Mouse (Mus musculus) limb, embryonic 14.5 days (tissue): ENCODE measurements at regions not wholly inside any gene's neighbourhood (a gene's known extent, or its start where the extent isn't known, plus 50 kb on each side); places are given as distances from the start of the nearest gene placed in this dataset.

Source experiments
- ATAC-seq: fragments of 200-750 bp; cut with Nextera tagmentation; 2 replicates; pipeline ENCODE4 v1.8.0; 2017; ENCODE audit warnings: low read depth, moderate number of reproducible peaks, moderate TSS enrichment; ENCODE audit not compliant: low FRiP score
- DNase-seq: peaks from one replicate; pipeline ENCODE4 v3.0.0-alpha.2; 2015; ENCODE audit warnings: low spot score
- H3K27ac ChIP-seq: fragments of 300-500 bp; sonication (generic); replicated peaks from 2 replicates; pipeline ENCODE4 v1.5.1; 2014; ENCODE audit warnings: low read depth, mild to moderate bottlenecking, low read length, moderate library complexity, mixed read lengths
- H3K27me3 ChIP-seq: fragments of 300-500 bp; sonication (generic); 2 replicates; pipeline ENCODE4 v1.6.1; 2014; ENCODE audit warnings: low read length, mixed read lengths; ENCODE audit not compliant: control insufficient read depth, insufficient read depth
- H3K36me3 ChIP-seq: fragments of 300-500 bp; sonication (generic); 2 replicates; pipeline ENCODE4 v1.6.1; 2014; ENCODE audit warnings: mild to moderate bottlenecking, low read length, moderate library complexity, mixed read lengths; ENCODE audit not compliant: control insufficient read depth, insufficient read depth
- H3K4me1 ChIP-seq: fragments of 300-500 bp; sonication (generic); 2 replicates; pipeline ENCODE4 v1.6.1; 2014; ENCODE audit warnings: antibody characterized with exemption, low read length, mixed read lengths; ENCODE audit not compliant: control insufficient read depth, insufficient read depth
- H3K4me2 ChIP-seq: fragments of 300-500 bp; sonication (generic); replicated peaks from 2 replicates; pipeline ENCODE4 v1.6.1; 2014; ENCODE audit warnings: low read depth, mild to moderate bottlenecking, low read length, moderate library complexity; ENCODE audit not compliant: severe bottlenecking
- H3K4me3 ChIP-seq: fragments of 300-500 bp; sonication (generic); replicated peaks from 2 replicates; pipeline ENCODE4 v1.5.1; 2014; ENCODE audit warnings: low read length
- H3K9ac ChIP-seq: fragments of 300-500 bp; sonication (generic); 2 replicates; pipeline ENCODE4 v1.6.1; 2014; ENCODE audit warnings: mild to moderate bottlenecking, low read depth, low read length, moderate library complexity; ENCODE audit not compliant: severe bottlenecking
- H3K9me3 ChIP-seq: fragments of 300-500 bp; sonication (generic); 2 replicates; pipeline ENCODE4 v1.6.1; 2016; ENCODE audit warnings: low read length; ENCODE audit not compliant: control insufficient read depth
- POLR2A ChIP-seq: fragments of 200-500 bp; IDR thresholded peaks from 2 replicates; pipeline ENCODE4 v1.8.0; 2012; ENCODE audit warnings: inconsistent platforms, mild to moderate bottlenecking, moderate library complexity, borderline replicate concordance; ENCODE audit not compliant: insufficient read depth, insufficient read length; ENCODE audit errors: extremely low read depth
- WGBS: fragments of 180-500 bp; shearing (Covaris S2); extraction: QIAGEN DNeasy Blood & Tissue Kit; methylation state at CpG from one replicate; pipeline ENCODE4 v1.1.7; 2014; 5-methylcytosine and 5-hydroxymethylcytosine counted together

GRCm38 (mm10) chr10:42110704-42111103 is 92.5 kb upstream of the Armc2 start:
- 84% methylated on average over 7 of the region's 7 CpGs for WGBS
- H3K4me3 ChIP-seq, result no peak overlapping the region
- no peaks in the 10 kb centered on the region for H3K9me3 ChIP-seq
- H3K27ac ChIP-seq, result no peak overlapping the region
- no peak for DNase-seq
- no peak overlapping the region for H3K9ac ChIP-seq
- H3K4me2 ChIP-seq, result no peak overlapping the region
- ATAC-seq, result no peak
- H3K27me3 ChIP-seq, result no peaks in the 10 kb centered on the region
- no peak for TF ChIP-seq POLR2A
- H3K4me1 ChIP-seq, result peaks cover 17% of the 10 kb centered on the region
- H3K36me3 ChIP-seq, result no peaks in the 10 kb centered on the region

DNA sequence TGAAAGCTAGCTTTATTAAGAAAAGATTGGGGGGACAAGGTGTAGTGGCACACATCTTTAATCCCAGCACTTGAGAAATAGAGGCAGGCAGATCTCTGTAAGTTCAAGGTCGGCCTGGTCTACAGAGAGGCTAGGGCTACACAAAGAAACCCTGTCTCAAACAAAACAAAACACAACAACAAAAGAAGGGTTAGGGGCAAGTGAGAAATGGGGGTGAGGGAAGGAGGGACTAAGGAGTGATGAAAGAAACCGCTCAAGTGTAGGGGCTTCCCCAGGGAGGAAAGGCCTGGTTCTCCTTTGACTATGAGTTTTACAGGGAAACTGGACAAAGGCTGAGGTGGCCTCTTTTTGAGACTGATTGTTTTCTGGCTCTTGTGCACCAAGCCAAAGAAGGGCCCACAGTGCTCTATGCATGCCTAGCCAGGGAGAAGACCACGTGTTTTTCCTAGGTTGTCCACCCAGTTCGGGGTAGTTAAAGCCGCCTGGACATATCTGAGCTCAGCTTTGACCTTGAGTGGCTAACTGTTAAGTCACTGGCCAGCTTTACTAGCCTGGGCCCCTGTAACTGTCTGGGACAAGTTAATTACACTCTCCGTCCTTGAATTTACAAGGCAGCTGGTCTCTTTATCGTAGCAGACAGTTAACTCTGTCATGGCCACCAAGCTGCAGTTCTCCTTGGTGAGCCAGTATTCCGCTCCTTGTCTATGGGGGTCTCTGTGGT is 90.2 kb upstream of the Armc2 start:
- H3K4me3 ChIP-seq, result no peak overlapping the region
- peaks cover 6% of the 10 kb centered on the region; the same call in 1 of the 2 replicates for H3K9me3 ChIP-seq
- H3K9ac ChIP-seq, result no peak overlapping the region
- H3K36me3 ChIP-seq, result no peaks in the 10 kb centered on the region
- 29% methylated on average over 8 of the region's 8 CpGs for WGBS
- no peak overlapping the region for H3K27ac ChIP-seq
- H3K4me2 ChIP-seq, result no peak overlapping the region
- DNase-seq, result no peak
- TF ChIP-seq POLR2A, result no peak
- no peaks in the 10 kb centered on the region for H3K27me3 ChIP-seq
- peaks cover 11% of the 10 kb centered on the region; the same call in 1 of the 2 replicates for H3K4me1 ChIP-seq
- ATAC-seq, result no peak

DNA sequence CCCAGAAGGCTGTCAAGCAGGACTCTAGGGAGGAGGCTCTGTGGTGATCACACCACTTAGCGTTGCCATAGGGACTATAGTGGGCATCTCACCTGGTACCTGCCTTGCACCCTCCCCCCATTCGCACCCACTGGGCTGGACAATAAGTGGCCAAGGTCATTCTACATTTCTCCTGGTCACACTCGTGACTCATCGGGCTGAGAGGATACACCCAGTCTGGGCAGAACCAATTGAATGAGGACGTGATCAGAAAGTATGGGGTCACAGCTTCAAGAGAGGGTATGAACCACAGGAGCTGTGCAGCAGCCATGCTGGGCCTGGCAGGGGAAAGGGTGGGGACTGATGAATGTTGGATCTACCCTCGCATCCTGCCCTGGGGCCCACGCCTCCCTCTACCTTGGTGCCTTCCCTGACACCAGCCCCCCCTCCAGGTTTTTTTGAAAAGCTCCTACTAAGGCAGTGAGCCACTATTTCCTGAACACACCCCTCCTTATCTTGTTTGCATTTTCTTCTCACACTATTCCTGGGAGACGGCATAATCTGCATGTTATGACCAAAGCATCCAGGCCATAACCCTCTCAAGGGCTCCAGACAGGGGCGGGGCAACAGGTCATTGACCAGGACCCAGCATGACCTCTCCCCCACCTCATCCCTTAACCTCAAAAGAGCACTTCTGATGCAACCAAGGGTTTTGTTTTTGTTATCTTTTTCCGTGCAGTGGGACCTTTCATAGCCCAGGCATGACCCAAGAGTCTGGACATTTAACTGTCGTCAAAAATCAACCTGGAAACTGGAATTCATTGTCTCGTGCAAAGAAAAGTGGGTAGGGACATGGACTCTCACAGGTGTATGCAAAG is 89.4 kb upstream of the Armc2 start:
- no peak overlapping the region for H3K4me3 ChIP-seq
- TF ChIP-seq POLR2A, result no peak
- ATAC-seq, result no peak
- peaks cover 11% of the 10 kb centered on the region; the same call in 1 of the 2 replicates for H3K4me1 ChIP-seq
- peaks cover 6% of the 10 kb centered on the region; the same call in 1 of the 2 replicates for H3K9me3 ChIP-seq
- H3K36me3 ChIP-seq, result no peaks in the 10 kb centered on the region
- WGBS, result 78% methylated on average over 12 of the region's 12 CpGs
- no peak for DNase-seq
- H3K27ac ChIP-seq, result no peak overlapping the region
- H3K9ac ChIP-seq, result no peak overlapping the region
- no peak overlapping the region for H3K4me2 ChIP-seq
- H3K27me3 ChIP-seq, result no peaks in the 10 kb centered on the region

GRCm38 (mm10) chr10:42106611-42107010 is 88.4 kb upstream of the Armc2 start:
- WGBS, result 80% methylated on average over 9 of the region's 9 CpGs

GRCm38 (mm10) chr10:42105083-42105482 is 86.8 kb upstream of the Armc2 start:
- Histone ChIP-seq H3K4me1 (peaks cover 16% of the 10 kb centered on the region), H3K4me2 (no peak overlapping the region), H3K9me3 (peaks cover 6% of the 10 kb centered on the region; the same call in 1 of the 2 replicates), H3K27me3 (no peaks in the 10 kb centered on the region), H3K36me3 (no peaks in the 10 kb centered on the region), H3K4me3 (no peak overlapping the region), H3K27ac (no peak overlapping the region), H3K9ac (no peak overlapping the region)
- no peak for DNase-seq
- WGBS, result 93% methylated on average over 7 of the region's 7 CpGs
- no peak for ATAC-seq
- no peak for TF ChIP-seq POLR2A

More at GRCm38 (mm10) chr10:42106611-42107010, 88.4 kb upstream of the Armc2 start:
- Histone ChIP-seq H3K27ac (no peak overlapping the region), H3K4me3 (no peak overlapping the region), H3K9ac (no peak overlapping the region), H3K4me1 (peaks cover 11% of the 10 kb centered on the region; the same call in 1 of the 2 replicates), H3K9me3 (peaks cover 6% of the 10 kb centered on the region; the same call in 1 of the 2 replicates), H3K36me3 (no peaks in the 10 kb centered on the region), H3K27me3 (no peaks in the 10 kb centered on the region), H3K4me2 (no peak overlapping the region)
- no peak for TF ChIP-seq POLR2A
- ATAC-seq (no peak), DNase-seq (no peak)
